Mouse (Mus musculus) G1E-ER4 (cell line): ENCODE results near the gene Gnl1. TPM values are rescaled to one million over a fixed set of nuclear protein-coding genes. Genes with fewer than 3 reads are reported as not detected.
"Not testable (repeated sequence)": the region's sequence is repeated elsewhere in the genome, so short reads cannot be mapped to it uniquely, and the experiment has no call there.

Experiments
- GATA1 ChIP-seq: IDR thresholded peaks from one replicate; pipeline ENCODE4 v1.8.0; 2012; ENCODE audit warnings: low read length, inconsistent platforms
- polyA plus RNA-seq: library from polyadenylated mRNA; stranded (reverse); fragments of >175 nt; gene quantifications from 2 replicates; pipeline ENCODE4 v1.2.3, GENCODE M21; 2012

Gene Gnl1
- polyA plus RNA-seq, 1 experiment, result 117 TPM

GRCm38 (mm10) chr17:36018979-36019378, 39.3 kb downstream of the Gnl1 start:
- no peak for TF ChIP-seq GATA1

- TF ChIP-seq GATA1, result no peak
These were observed 39.9 kb downstream of the Gnl1 start for GRCm38 (mm10) chr17:36019519-36019918.

DNA sequence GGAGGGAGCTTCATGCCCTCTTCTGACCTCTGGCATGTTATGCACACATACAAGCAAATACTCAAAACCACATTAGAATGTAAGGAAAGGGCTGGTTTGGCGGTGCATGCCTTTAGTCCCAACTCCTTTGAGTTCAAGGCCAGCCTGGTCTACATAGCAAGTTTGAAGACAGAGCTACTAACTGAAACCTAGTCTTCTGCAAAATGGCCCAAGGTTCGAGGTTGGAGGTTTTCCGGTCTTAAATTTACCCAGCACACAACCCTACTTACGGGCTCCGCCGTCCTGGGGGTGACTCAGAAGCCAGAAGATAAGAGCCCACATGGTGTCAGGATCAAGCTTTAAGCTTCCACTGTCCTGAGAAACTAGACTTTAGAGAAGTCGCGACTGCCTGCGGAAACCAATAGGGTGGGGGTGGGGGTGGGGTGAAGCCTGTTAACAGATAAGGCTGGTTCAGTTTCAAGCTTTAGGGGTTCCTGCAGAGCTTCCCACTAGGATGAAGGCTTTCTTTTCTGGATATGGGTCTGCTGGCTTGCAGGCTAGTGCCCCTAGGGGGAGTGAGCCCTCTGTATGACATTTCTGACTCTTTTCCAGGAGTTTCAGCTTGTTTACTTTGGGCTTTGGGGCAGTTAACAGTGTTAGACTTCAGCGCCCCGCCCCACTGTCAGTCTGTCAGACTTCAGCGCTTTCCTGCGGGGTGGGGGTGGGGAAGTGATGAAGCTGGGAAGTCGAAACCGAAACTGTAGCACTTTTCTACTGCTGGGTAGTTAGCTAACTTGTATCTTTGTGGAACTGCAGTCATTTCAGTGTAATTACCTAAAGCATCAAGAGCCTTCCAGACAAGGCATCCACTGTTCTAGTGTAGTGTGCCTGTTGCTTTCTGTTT, 40.8 kb downstream of the Gnl1 start, which contains the start of gene H2-T24:
TSS of gene H2-T24 (minus strand) at position 370 of the 883 bp plus-strand sequence.
- TF ChIP-seq GATA1, result no peak

DNA sequence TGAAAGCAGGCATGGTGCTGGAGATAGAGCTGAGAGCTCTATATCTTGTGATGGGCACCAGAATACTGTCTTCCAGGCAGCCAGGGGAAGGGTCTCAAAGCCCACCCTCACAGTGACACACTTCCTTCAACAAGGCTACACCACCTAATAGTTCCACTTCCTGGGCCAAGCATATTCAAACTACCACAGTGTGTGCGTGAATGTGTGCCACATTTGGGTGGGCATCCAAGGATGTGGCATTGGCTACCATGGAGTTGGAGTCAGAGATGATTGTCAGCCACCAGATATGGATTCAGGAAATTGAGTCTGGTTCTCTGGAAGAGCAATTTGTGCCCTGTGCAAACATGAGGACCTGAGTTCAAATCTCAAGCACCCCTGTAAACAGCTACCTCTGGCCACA, 41.7 kb downstream of the Gnl1 start:
- TF ChIP-seq GATA1, result no peak

DNA sequence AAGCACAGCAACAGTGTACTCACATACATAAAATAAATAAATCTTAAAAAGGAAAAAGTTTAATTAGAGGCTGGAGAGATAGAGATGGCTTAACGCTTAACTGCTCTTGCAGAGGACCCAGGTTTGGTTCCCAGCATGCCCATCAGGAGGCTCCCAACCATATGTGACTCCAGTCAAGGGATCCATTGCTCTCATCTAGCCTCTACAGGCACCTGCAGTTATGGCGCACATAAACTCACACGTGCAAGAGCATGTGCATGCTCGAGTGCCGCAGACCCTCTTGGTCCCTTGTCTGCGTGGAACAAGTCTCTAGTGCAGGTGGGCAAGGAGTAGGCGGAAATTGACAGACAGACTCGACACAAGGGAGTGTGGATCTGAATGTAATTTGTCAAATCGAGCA, 42.4 kb downstream of the Gnl1 start:
- no peak for TF ChIP-seq GATA1

- no peak for TF ChIP-seq GATA1
These were observed 43.3 kb downstream of the Gnl1 start for GRCm38 (mm10) chr17:36022922-36023321.

- TF ChIP-seq GATA1, result no peak
These were observed 44.3 kb downstream of the Gnl1 start for GRCm38 (mm10) chr17:36023710-36024654.

- no peak for TF ChIP-seq GATA1
These were observed 45.5 kb downstream of the Gnl1 start for GRCm38 (mm10) chr17:36025197-36025596.

GRCm38 (mm10) chr17:36025901-36026300, 46.2 kb downstream of the Gnl1 start:
- TF ChIP-seq GATA1, result no peak

DNA sequence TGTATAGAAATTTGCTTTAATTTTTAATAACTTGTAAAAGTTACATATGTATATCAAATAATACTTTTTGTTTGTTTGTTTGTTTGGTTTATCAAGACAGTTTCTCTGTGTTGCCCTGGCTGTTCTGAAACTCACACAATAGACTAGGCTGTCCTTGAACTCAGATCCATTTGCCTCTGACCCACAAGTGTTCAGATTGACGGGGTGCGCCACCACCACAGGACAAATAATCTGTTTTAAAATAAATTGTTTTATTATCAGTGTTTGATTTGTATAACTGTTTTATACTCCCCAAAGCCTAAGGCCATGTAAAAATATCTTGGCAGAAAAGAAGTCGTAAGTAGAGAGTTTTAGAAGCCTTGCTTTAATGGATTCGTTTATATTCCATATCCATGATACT, 48.0 kb downstream of the Gnl1 start:
- TF ChIP-seq GATA1, result no peak

DNA sequence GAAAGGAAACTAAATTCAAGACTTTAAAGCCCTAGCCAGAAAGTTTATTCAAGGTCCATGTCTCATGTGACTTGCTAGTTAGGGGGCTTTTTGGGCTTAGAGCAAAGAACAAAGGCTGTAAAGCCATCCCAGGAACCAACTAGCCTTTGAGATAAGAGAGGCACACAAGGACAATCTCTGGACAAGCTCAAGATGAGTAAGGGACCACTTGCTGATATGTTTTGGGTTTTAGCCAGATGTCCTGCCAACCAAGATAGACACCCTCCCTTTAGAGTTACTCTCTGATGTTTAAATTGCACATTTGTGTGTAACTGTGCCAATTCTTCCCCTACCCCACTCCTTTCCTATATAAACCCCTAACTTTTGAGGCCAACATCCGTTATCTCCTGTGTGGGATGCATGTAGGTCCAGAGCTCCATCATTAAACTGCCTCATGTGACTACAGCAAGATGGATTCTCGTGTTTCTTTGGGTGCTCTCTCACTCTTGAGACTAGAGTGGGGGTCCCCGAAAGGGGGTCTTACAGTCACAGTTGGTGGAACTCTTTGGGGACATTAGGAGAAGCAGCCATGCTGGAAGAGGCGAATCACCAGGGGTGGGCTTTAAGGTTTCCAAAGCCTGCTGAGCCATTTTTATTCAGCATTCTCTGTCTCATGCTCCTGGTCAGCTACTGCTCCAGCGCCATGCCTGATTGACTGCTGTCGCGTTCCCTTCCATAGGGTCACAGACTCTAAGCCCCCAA, 49.4 kb downstream of the Gnl1 start:
- TF ChIP-seq GATA1, result no peak

GRCm38 (mm10) chr17:36032351-36032875, 52.8 kb downstream of the Gnl1 start, which contains the start of gene H2-T23:
TSS of gene H2-T23 (minus strand) at chr17:36032855.
- TF ChIP-seq GATA1, result not testable (repeated sequence)

Other genes starting within 250 kb of the Gnl1 start
- gene Ier3, start 158.2 kb upstream of the Gnl1 start, polyA plus RNA-seq, result 33.3 and 33.4 TPM in 2 replicates
- gene Flot1, start 156.6 kb upstream of the Gnl1 start, polyA plus RNA-seq, result 85.3 and 87.0 TPM in 2 replicates
- 178 and 400 TPM in 2 replicates for gene Tubb5, start 141.5 kb upstream of the Gnl1 start, polyA plus RNA-seq
- 22.5 and 24.1 TPM in 2 replicates for gene Mdc1, start 138.3 kb upstream of the Gnl1 start, polyA plus RNA-seq
- 13.8 and 21.9 TPM in 2 replicates for gene Nrm, start 118.5 kb upstream of the Gnl1 start, polyA plus RNA-seq
- gene Ppp1r18, start 114.3 kb upstream of the Gnl1 start, polyA plus RNA-seq, result 36.5 and 37.7 TPM in 2 replicates
- 65.8 and 80.6 TPM in 2 replicates for gene Dhx16, start 100.0 kb upstream of the Gnl1 start, polyA plus RNA-seq
- gene 2310061I04Rik, start 82.4 kb upstream of the Gnl1 start, polyA plus RNA-seq, result 197 and 224 TPM in 2 replicates
- gene Atat1, start 69.8 kb upstream of the Gnl1 start, polyA plus RNA-seq, result 13.6 and 20.0 TPM in 2 replicates
- 6.5 and 7.3 TPM in 2 replicates for gene Mrps18b, start 63.5 kb upstream of the Gnl1 start, polyA plus RNA-seq
- 47.9 and 54.1 TPM in 2 replicates for gene Ppp1r10, start 63.4 kb upstream of the Gnl1 start, polyA plus RNA-seq
- gene Abcf1, start 10.1 kb upstream of the Gnl1 start, polyA plus RNA-seq, result 160 and 207 TPM in 2 replicates
- gene Prr3, start 385 bp downstream of the Gnl1 start, polyA plus RNA-seq, result 37.1 and 43.4 TPM in 2 replicates
- gene H2-T24, start 40.7 kb downstream of the Gnl1 start, polyA plus RNA-seq, result 0.12 and 0.15 TPM in 2 replicates
- 4.8 and 5.6 TPM in 2 replicates for gene H2-T23, start 53.0 kb downstream of the Gnl1 start, polyA plus RNA-seq
- gene H2-T22, start 62.9 kb downstream of the Gnl1 start, polyA plus RNA-seq, result 4.0 and 6.0 TPM in 2 replicates
- not detected in 2 replicates for gene Gm6034, start 63.1 kb downstream of the Gnl1 start, polyA plus RNA-seq
- gene Gm11127, start 78.5 kb downstream of the Gnl1 start, polyA plus RNA-seq, result not detected in 2 replicates
- gene Gm19684, start 141.8 kb downstream of the Gnl1 start, polyA plus RNA-seq, result 0.03 TPM in 1 of 2 replicates, not detected in the other
- gene Gm7030, start 149.6 kb downstream of the Gnl1 start, polyA plus RNA-seq, result not detected in 2 replicates
- gene Gm8909, start 188.7 kb downstream of the Gnl1 start, polyA plus RNA-seq, result not detected in 2 replicates
- not detected in 2 replicates for gene H2-T3, start 210.4 kb downstream of the Gnl1 start, polyA plus RNA-seq